Mouse (Mus musculus) heart, adult 2 months (tissue): ENCODE results near the gene G2e3.

ENCODE experiments used
- CTCF ChIP-seq: fragments of 200-600 bp; IDR thresholded peaks from 2 replicates; pipeline ENCODE4 v1.8.1; 2022; ENCODE audit warnings: antibody characterized with exemption, mild to moderate bottlenecking, moderate library complexity
- EP300 ChIP-seq: fragments of 200-500 bp; IDR thresholded peaks from 2 replicates; pipeline ENCODE4 v1.6.1; 2011; ENCODE audit warnings: low read depth, low read length, control low read depth; ENCODE audit not compliant: insufficient read depth
- POLR2A ChIP-seq: fragments of 200-500 bp; IDR thresholded peaks from 2 replicates; pipeline ENCODE4 v1.6.1; 2011; ENCODE audit warnings: mild to moderate bottlenecking, low read depth, low read length, control low read depth; ENCODE audit not compliant: insufficient read depth

DNA sequence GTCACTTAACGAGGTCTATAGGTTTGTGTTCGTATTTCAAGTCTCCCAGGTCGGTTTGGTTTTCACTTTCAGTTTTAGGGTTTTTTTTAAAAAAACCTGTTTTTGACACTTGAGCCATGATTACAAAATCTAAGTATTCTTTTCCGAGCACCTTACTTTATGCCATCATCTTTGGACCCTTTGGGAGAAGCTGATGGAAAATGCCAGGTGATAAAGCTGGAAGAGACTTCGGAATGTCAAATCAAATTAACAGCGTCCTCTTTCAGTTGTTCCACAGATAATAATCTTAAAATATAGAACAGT, 30.0 kb downstream of the G2e3 start:
- TF ChIP-seq CTCF (no peak), EP300 (no peak), POLR2A (no peak)
